Mouse (Mus musculus) small intestine, adult 2 months (tissue): ENCODE results near the gene Cfap20.

Experiments
- CTCF ChIP-seq: fragments of 200-500 bp; IDR thresholded peaks from 2 replicates; pipeline ENCODE4 v1.5.1; 2012; ENCODE audit warnings: low read depth, mild to moderate bottlenecking, control low read depth, inconsistent platforms, low read length, moderate library complexity, mixed read lengths; ENCODE audit not compliant: insufficient replicate concordance, insufficient read length; ENCODE audit errors: extremely low read depth
- POLR2A ChIP-seq: fragments of 200-500 bp; IDR thresholded peaks from 2 replicates; pipeline ENCODE4 v1.6.1; 2012; ENCODE audit warnings: low read depth, mild to moderate bottlenecking, control low read depth, inconsistent platforms, low read length, moderate library complexity

- TF ChIP-seq CTCF (no peak), POLR2A (no peak)
Measured at GRCm38 (mm10) chr8:95386037-95386436, 48.6 kb downstream of the Cfap20 start.
